Mouse (Mus musculus): ENCODE measurements around the gene Gm45261.

- TF ChIP-seq POLR2A (IDR thresholded peaks at IDR 0.05; ENCODE audit: borderline replicate concordance, extremely low read depth, low read depth, low read length) (no peak), CTCF (IDR thresholded peaks at IDR 0.05; ENCODE audit: insufficient read depth, low read length) (no peak)
Measured at GRCm38 (mm10) chr1:80427425-80427824, 33.8 kb downstream of the Gm45261 start.

Measured in lung, adult 2 months (tissue).